ENCODE assay signal across 19 mouse cellular contexts in genomic region chr19:48847700-48848099, GRCm38 (mm10).
A peak's percentile ranks its signal among the peaks of the same experiment; 100 is the strongest.
DNase-seq lines count a peak whose midpoint lies in the region; ATAC-seq lines count a peak whose summit lies in the region.
"Had no signal": no experiment of that assay in that cellular context is flagged by ENCODE, and none has a peak within 500 bp of the region (broad histone marks: within the 10 kb centered on the region; RNA-seq: fewer than 3 reads in every experiment).

No protein-coding gene starts in this region.

- WGBS in limb, embryonic 12.5 days = 34% methylated on average over 3 of the region's 3 CpGs
- 86% methylated on average over 3 of the region's 3 CpGs for WGBS in limb, embryonic 10.5 days
- WGBS in intestine, embryonic 16.5 days = 48% methylated on average over 3 of the region's 3 CpGs

- no peak overlapping the region for H3K4me3 ChIP-seq in limb, embryonic 12.5 days (replicated peaks)
- H3K4me3 ChIP-seq in limb, embryonic 10.5 days = no peak overlapping the region
- no peak overlapping the region for H3K4me3 ChIP-seq in intestine, embryonic 16.5 days (ENCODE audit: low read length)
- H3K4me3 ChIP-seq: embryonic facial prominence, embryonic 10.5 days; embryonic facial prominence, embryonic 12.5 days; forebrain, embryonic 13.5 days; forebrain, embryonic 15.5 days had no signal

- peaks cover 9% of the 10 kb centered on the region for H3K4me1 ChIP-seq in limb, embryonic 12.5 days (replicated peaks)
- H3K4me1 ChIP-seq in limb, embryonic 10.5 days = no peaks in the 10 kb centered on the region
- H3K4me1 ChIP-seq in intestine, embryonic 16.5 days (ENCODE audit: control insufficient read depth, insufficient read depth, low read length) = no peaks in the 10 kb centered on the region
- H3K4me1 ChIP-seq: embryonic facial prominence, embryonic 10.5 days; embryonic facial prominence, embryonic 12.5 days; forebrain, embryonic 13.5 days; forebrain, embryonic 15.5 days had no signal

- H3K9me3 ChIP-seq in limb, embryonic 12.5 days = no peaks in the 10 kb centered on the region; the same call in 1 of the 2 replicates
- H3K9me3 ChIP-seq in limb, embryonic 10.5 days (replicated peaks) = no peaks in the 10 kb centered on the region
- H3K9me3 ChIP-seq in intestine, embryonic 16.5 days (ENCODE audit: control insufficient read depth, low read length) = no peaks in the 10 kb centered on the region
- H3K9me3 ChIP-seq: embryonic facial prominence, embryonic 10.5 days; embryonic facial prominence, embryonic 12.5 days; forebrain, embryonic 13.5 days; forebrain, embryonic 15.5 days had no signal

- H3K36me3 ChIP-seq in limb, embryonic 12.5 days = no peaks in the 10 kb centered on the region
- no peaks in the 10 kb centered on the region for H3K36me3 ChIP-seq in limb, embryonic 10.5 days
- no peaks in the 10 kb centered on the region for H3K36me3 ChIP-seq in intestine, embryonic 16.5 days (ENCODE audit: control insufficient read depth, insufficient read depth, low read length)
- H3K36me3 ChIP-seq: embryonic facial prominence, embryonic 10.5 days; embryonic facial prominence, embryonic 12.5 days; forebrain, embryonic 15.5 days had no signal

- peak overlapping the region; percentile 47; the same call in 1 of the 2 replicates for H3K27ac ChIP-seq in limb, embryonic 12.5 days
- H3K27ac ChIP-seq in limb, embryonic 10.5 days = no peak overlapping the region
- H3K27ac ChIP-seq in intestine, embryonic 16.5 days (ENCODE audit: low read length) = no peak overlapping the region
- H3K27ac ChIP-seq: embryonic facial prominence, embryonic 10.5 days; embryonic facial prominence, embryonic 12.5 days; forebrain, embryonic 13.5 days; forebrain, embryonic 15.5 days had no signal

- no peak overlapping the region for H3K9ac ChIP-seq in limb, embryonic 12.5 days (replicated peaks)
- H3K9ac ChIP-seq in intestine, embryonic 16.5 days (ENCODE audit: low read depth, low read length) = no peak overlapping the region
- H3K9ac ChIP-seq: embryonic facial prominence, embryonic 12.5 days; forebrain, embryonic 13.5 days; forebrain, embryonic 15.5 days; forebrain, postnatal 0 days had no signal

- no peak for ATAC-seq in limb, embryonic 12.5 days (ENCODE audit: insufficient number of reproducible peaks, insufficient read depth, low FRiP score, low TSS enrichment, low read depth)
- ATAC-seq in intestine, embryonic 16.5 days = peak; percentile 79
- ATAC-seq: forebrain, embryonic 13.5 days; forebrain, embryonic 15.5 days; forebrain, postnatal 0 days had no signal

- no peak overlapping the region for H3K4me2 ChIP-seq in limb, embryonic 12.5 days
- H3K4me2 ChIP-seq in intestine, embryonic 16.5 days (ENCODE audit: low read depth, low read length) = no peak overlapping the region
- H3K4me2 ChIP-seq: embryonic facial prominence, embryonic 12.5 days; forebrain, embryonic 13.5 days; forebrain, embryonic 15.5 days had no signal

- DNase-seq in limb, embryonic 10.5 days (ENCODE audit: low spot score) = no peak
- no peak for DNase-seq in embryo, embryonic 10 days (ENCODE audit: low spot score)
- no peak for DNase-seq in layer of hippocampus, adult 11-12 months (ENCODE audit: low spot score)
- DNase-seq: adrenal gland, adult 2 months; adrenal gland, postnatal 10 days; adrenal gland, postnatal 25 days; cerebellum, adult 11 months; cerebellum, adult 18-20 months; cerebellum, adult 8-10 months; cerebellum, adult 9-11 months; cerebellum, postnatal 14 days; cerebellum, postnatal 36 days; forebrain, postnatal 0 days had no signal

- no peaks in the 10 kb centered on the region for H3K27me3 ChIP-seq in limb, embryonic 12.5 days
- H3K27me3 ChIP-seq in limb, embryonic 10.5 days (ENCODE audit: low read depth, poor library complexity, severe bottlenecking) = no peaks in the 10 kb centered on the region
- H3K27me3 ChIP-seq in intestine, embryonic 16.5 days (replicated peaks; ENCODE audit: control insufficient read depth, insufficient read depth, low read length) = no peaks in the 10 kb centered on the region
- H3K27me3 ChIP-seq: embryonic facial prominence, embryonic 12.5 days; forebrain, embryonic 13.5 days; forebrain, embryonic 15.5 days had no signal
